Mouse (Mus musculus) CD4-positive naive resting alpha-beta T cell, adult 57 days (primary cell): Measurements from ENCODE around the gene AW551984. TPM values are rescaled to one million over a fixed set of nuclear protein-coding genes. Genes with fewer than 3 reads are reported as not detected.

Experiments
- total RNA-seq: library from RNA; stranded (reverse); gene quantifications from one replicate; pipeline ENCODE4 v1.2.4, GENCODE M21; 2023

The AW551984 gene
- total RNA-seq, result 0.21 TPM

DNA sequence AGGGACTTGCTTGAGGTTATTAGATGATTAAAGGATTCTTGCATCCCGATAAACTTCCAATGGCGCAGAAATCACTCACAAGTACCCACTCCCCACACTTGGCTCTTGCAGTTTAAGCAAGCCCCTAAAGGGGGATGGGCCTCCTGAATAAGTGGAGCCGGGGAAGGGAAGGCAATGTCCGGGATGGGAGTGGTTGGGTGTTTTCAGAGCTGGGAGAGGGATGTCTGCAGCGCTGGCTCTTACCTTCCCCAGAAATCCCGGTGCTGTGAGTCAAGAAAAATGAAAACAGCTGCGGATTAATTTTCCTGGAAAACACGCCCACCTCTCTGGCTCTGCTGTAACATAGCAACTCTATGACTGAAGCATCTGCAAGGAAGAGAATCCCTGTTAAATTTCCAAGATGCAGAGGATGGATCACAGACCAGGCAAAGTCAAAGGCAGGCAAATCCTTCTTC is at the start of gene AW551984:
Gene AW551984, minus strand, starts transcription at position 405 of the 455 bp plus-strand sequence.

GRCm38 (mm10) chr9:39644785-39645184 is 40.6 kb upstream of the AW551984 start, which contains the start of gene Olfr961:
Gene Olfr961 (plus strand): TSS chr9:39645085.

DNA sequence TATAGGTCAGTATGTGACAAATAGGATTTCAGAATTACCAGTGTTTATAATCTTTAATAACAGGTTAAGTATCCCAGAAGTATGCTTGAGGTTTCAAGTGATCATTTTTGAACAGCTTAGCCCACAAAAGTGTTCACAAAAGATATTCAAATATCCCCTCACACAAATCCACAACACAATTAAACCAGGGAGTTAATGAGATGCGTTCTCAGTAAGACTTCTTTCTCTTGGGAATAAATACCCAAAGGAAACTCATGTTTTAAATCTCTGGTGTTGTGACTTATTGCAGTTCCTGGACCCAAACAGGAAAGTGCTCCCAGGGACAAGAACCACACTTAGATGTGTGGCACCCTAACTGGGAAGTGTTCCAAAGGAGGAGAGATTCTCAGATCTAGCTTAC is 16.9 kb upstream of the AW551984 start, which contains the start of gene Olfr960:
Gene Olfr960, plus strand, starts transcription at position 301 of the 400 bp plus-strand sequence.

DNA sequence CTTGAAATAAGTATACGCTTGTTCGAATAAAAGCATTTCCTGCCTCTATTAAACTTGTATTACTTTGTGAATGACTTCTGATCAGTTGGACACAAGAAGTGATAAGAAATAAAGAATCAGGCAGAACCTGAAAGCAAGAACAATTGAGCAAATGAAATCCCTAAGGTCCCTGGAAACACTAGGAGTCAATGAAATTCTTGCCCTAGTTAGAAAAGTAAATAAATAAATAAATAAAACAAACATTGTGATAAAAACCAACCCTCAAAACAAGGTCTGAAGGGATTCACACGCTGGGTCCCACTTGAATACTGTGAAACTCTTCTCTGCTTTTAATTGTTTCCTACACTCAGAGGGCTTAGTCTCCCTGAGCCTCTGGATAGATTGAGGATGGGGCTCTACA is 6.2 kb upstream of the AW551984 start, which contains the start of gene Olfr148:
Gene Olfr148, plus strand, starts transcription at position 301 of the 400 bp plus-strand sequence.

DNA sequence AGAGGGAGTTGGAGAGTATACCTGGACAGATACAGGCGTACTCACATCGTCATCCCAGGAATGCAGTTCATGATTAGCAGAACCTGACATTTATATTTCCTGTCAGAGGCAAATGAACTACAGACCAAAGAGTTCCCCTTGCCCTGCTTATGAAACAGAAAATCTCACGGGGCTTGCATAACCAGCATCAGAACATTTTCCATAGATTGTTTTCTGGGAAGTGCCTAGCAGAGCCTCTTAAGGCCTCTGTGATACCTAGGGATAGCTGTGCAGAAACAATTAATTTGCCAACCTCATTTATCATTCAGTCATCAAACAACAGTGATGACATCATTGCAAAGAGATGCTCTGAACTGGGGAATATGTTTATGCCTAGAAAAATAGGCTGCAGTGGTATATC is 28.7 kb downstream of the AW551984 start, which contains the start of gene Olfr959:
Gene Olfr959, minus strand, starts transcription at position 101 of the 400 bp plus-strand sequence.

GRCm38 (mm10) chr9:39553946-39554345 is 50.3 kb downstream of the AW551984 start, which contains the start of gene Olfr958:
Gene Olfr958 (minus strand): TSS chr9:39554054.

Other genes with a start within 250 kb of the AW551984 start
- gene Olfr951, start 217.0 kb downstream of the AW551984 start, total RNA-seq, result not detected
- gene Olfr952, start 177.3 kb downstream of the AW551984 start, total RNA-seq, result not detected
- gene Olfr954, start 147.7 kb downstream of the AW551984 start, total RNA-seq, result not detected
- not detected for gene Olfr955, start 132.5 kb downstream of the AW551984 start, total RNA-seq
- gene Olfr44, start 110.4 kb downstream of the AW551984 start, total RNA-seq, result not detected
- gene Olfr957, start 88.6 kb downstream of the AW551984 start, total RNA-seq, result not detected
- gene Olfr958, start 50.3 kb downstream of the AW551984 start, total RNA-seq, result not detected
- not detected for gene Olfr959, start 28.8 kb downstream of the AW551984 start, total RNA-seq
- not detected for gene Olfr148, start 6.3 kb upstream of the AW551984 start, total RNA-seq
- not detected for gene Olfr960, start 17.0 kb upstream of the AW551984 start, total RNA-seq
- gene Olfr961, start 40.7 kb upstream of the AW551984 start, total RNA-seq, result not detected
- gene Olfr963, start 62.8 kb upstream of the AW551984 start, total RNA-seq, result not detected
- gene Olfr149, start 102.7 kb upstream of the AW551984 start, total RNA-seq, result not detected
- not detected for gene Olfr965, start 107.0 kb upstream of the AW551984 start, total RNA-seq
- gene Olfr150, start 126.6 kb upstream of the AW551984 start, total RNA-seq, result not detected
- gene Olfr967, start 141.8 kb upstream of the AW551984 start, total RNA-seq, result not detected
- gene Olfr968, start 178.8 kb upstream of the AW551984 start, total RNA-seq, result not detected
- gene Olfr969, start 186.5 kb upstream of the AW551984 start, total RNA-seq, result not detected
- not detected for gene Olfr970, start 204.5 kb upstream of the AW551984 start, total RNA-seq
- not detected for gene Olfr971, start 232.5 kb upstream of the AW551984 start, total RNA-seq